Mouse (Mus musculus): ENCODE results near the gene Plekha5.

- no peak for TF ChIP-seq CTCF (IDR thresholded peaks at IDR 0.05; ENCODE audit: extremely low read depth, insufficient read length, insufficient replicate concordance, low read depth, low read length)
- no peak for TF ChIP-seq POLR2A (IDR thresholded peaks at IDR 0.05; ENCODE audit: low read depth, low read length)
These were observed 184.8 kb downstream of the Plekha5 start for GRCm38 (mm10) chr6:140608666-140609065.
